Mouse (Mus musculus) thymus, postnatal 10 days (tissue): Measurements from ENCODE around the gene Nfia.

Source experiments
- DNase-seq, 2 experiments: peaks; one replicate each; pipeline ENCODE4 v3.0.0; 2021; ENCODE audit warnings: low spot score in 2 of 2

Gene Nfia

GRCm38 (mm10) chr4:97947484-97947883, 174.9 kb downstream of the Nfia start:
- no peak for DNase-seq

- no peak for DNase-seq
Observed at GRCm38 (mm10) chr4:97948250-97948649, 175.7 kb downstream of the Nfia start.

- DNase-seq = no peak
Observed at GRCm38 (mm10) chr4:97950341-97951071, 178.0 kb downstream of the Nfia start.

GRCm38 (mm10) chr4:97953886-97954285, 181.4 kb downstream of the Nfia start:
- DNase-seq = no peak

- DNase-seq = no peak
Observed at GRCm38 (mm10) chr4:97958121-97958520, 185.6 kb downstream of the Nfia start.

GRCm38 (mm10) chr4:97962856-97963255, 190.3 kb downstream of the Nfia start:
- DNase-seq = no peak

GRCm38 (mm10) chr4:97963951-97964350, 191.4 kb downstream of the Nfia start:
- DNase-seq = no peak

GRCm38 (mm10) chr4:97968786-97969348, 196.3 kb downstream of the Nfia start:
- DNase-seq = no peak

- DNase-seq = no peak
Observed at GRCm38 (mm10) chr4:97973064-97973463, 200.5 kb downstream of the Nfia start.

- DNase-seq = no peak
Observed at GRCm38 (mm10) chr4:97974037-97974436, 201.5 kb downstream of the Nfia start.

GRCm38 (mm10) chr4:97976891-97977290, 204.4 kb downstream of the Nfia start:
- no peak for DNase-seq

GRCm38 (mm10) chr4:97984361-97984760, 211.8 kb downstream of the Nfia start:
- no peak for DNase-seq

- DNase-seq = no peak
Observed at GRCm38 (mm10) chr4:97986056-97986734, 213.7 kb downstream of the Nfia start.

GRCm38 (mm10) chr4:97986735-97987075, 214.2 kb downstream of the Nfia start:
- no peak for DNase-seq

GRCm38 (mm10) chr4:97988703-97989102, 216.2 kb downstream of the Nfia start:
- no peak for DNase-seq

- no peak for DNase-seq
Observed at GRCm38 (mm10) chr4:97990431-97990830, 217.9 kb downstream of the Nfia start.

- no peak for DNase-seq
Observed at GRCm38 (mm10) chr4:97991395-97991794, 218.9 kb downstream of the Nfia start.

- DNase-seq = no peak
Observed at GRCm38 (mm10) chr4:97991880-97992279, 219.3 kb downstream of the Nfia start.

- DNase-seq = no peak
Observed at GRCm38 (mm10) chr4:97995911-97996712, 223.6 kb downstream of the Nfia start.

- no peak for DNase-seq
Observed at GRCm38 (mm10) chr4:97997151-97997817, 224.8 kb downstream of the Nfia start.

GRCm38 (mm10) chr4:98002206-98002605, 229.7 kb downstream of the Nfia start:
- no peak for DNase-seq
